Comparison of ENCODE assay signal across 12 mouse cellular contexts in the genomic region with DNA sequence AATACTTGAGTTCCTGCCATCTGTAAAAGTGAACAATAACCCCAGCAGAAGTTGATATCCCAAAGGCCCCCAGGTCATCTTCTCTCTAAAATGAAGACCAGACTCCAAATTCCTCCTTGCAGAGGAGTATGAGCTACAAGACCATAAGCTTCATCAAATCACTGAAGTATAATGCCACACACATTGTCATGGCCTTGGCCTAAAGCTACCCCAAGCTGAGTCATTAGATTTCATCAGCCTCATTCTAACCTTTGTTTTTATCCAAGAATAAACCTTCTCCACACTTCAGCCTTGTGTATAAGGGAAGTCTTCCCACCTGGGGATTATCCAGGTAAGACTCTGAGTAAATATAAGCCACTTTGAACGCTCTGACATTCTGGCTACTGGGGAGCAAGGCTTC.
"Had no signal": no experiment of that assay in that cellular context is flagged by ENCODE, and none has a peak within 500 bp of the region (broad histone marks: within the 10 kb centered on the region; RNA-seq: fewer than 3 reads in every experiment).

No protein-coding gene starts in this region.

- DNase-seq: lung, embryonic 14.5 days; lung, postnatal 10 days; lung, postnatal 4 days; midbrain, embryonic 14.5 days; retina, postnatal 1 day; right cerebral cortex, adult 18-20 months; right cerebral cortex, postnatal 25 days; right cerebral cortex, postnatal 4 days; spleen, adult 18-20 months; thymus, adult 18-20 months; thymus, postnatal 14 days; thymus, postnatal 36 days had no signal
